Mouse (Mus musculus): ENCODE results near the gene Timm17a. TPM values are rescaled to one million over a fixed set of nuclear protein-coding genes. Genes with fewer than 3 reads are reported as not detected.

Timm17a gene
- polyA plus RNA-seq, 1 experiment from 2014 or later = 199 TPM

DNA sequence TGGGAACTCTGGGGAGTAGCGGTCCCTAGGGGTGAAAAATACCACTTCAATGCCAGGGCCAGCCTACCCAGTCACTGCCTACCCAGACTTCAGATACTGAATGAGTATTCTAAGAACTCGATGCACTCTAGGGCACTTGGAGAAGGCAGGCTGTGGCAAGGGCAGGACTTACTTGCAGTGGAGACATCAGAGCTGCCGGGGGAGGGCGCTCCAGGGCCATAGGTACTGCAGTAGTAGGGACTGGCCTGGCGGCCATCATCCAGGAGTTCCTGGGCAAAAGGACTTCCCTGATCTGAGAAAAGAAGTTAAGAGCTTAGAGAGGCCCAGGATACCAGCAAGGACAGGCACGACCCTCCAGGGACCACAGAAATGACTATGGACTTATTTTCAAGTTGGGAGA is 57.3 kb downstream of the Timm17a start:
- H3K27me3 ChIP-seq = no peaks in the 10 kb centered on the region
- POLR2A ChIA-PET = interaction anchor here (0.6 to 0.8 kb wide), 2 partner anchors 12 to 30 kb away, joined by 3 read pairs; no protein-coding TSS in a partner anchor
- TF ChIP-seq CTCF (IDR thresholded peaks at IDR 0.05) = no peak
- CTCF ChIA-PET = interaction anchor here (7.5 kb wide), 1 partner anchor 84 kb away, joined by 78 read pairs; no protein-coding TSS in a partner anchor
- in situ Hi-C loops (cut with MboI; ENCODE audit: low pct_unique_long_range_greater_than_20kb) = loop anchor here (5.0 kb wide), 1 partner anchor 84 kb away; no protein-coding TSS in a partner anchor
- no peak for DNase-seq (ENCODE audit: low read depth, low spot score)
- ATAC-seq = no peak

DNA sequence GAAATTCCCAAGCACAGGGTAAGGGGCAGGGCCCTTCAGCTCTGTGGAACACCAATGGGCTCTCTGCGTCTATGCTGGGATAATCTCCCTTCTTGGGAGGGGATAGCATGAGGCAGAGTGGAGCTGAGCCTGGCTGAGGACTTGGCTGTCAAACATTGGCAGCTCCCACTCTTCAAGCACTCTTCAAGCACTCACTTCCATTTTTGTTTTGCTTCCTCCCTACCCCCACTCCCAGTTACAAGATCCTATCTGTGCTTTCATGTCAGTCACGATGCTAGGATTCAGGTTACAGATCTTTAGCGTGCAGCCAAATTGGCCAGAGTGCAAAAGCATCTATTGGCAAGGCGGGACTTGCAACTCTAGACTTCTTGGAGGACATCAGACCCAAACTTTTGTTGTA is 60.7 kb downstream of the Timm17a start:
- no peak for DNase-seq (ENCODE audit: low read depth, low spot score)
- POLR2A ChIA-PET = interaction anchor here (0.6 kb wide), 1 partner anchor 442 kb away, joined by 3 read pairs; no protein-coding TSS in a partner anchor
- TF ChIP-seq CTCF (IDR thresholded peaks at IDR 0.05) = no peak
- CTCF ChIA-PET = no interaction called here
- in situ Hi-C loops (cut with MboI; ENCODE audit: low pct_unique_long_range_greater_than_20kb) = no loop called here
- H3K27me3 ChIP-seq = no peaks in the 10 kb centered on the region
- no peak for ATAC-seq

DNA sequence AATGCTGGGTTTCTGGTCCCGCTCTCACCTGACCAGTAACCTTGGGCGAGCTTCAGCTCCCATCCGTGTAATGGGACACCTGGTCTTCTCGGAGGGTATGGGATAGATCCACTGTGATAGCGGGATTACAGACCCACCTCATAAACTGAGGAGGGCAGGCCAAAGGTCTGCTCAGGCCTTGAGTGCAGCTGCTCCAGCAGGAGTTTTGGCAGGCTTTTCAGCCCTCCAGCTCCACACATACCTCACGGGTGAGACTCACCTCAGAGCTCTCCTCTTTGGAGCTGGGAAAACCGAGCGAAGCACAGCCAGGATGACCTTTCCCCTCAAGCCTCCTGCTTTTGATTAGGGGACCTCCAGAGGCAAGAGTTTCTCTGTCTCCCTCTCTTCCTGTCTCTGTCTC is 62.2 kb downstream of the Timm17a start:
- no peak for ATAC-seq
- DNase-seq (ENCODE audit: low read depth, low spot score) = no peak
- ChIA-PET CTCF (no interaction called here), POLR2A (no interaction called here)
- no peak for TF ChIP-seq CTCF (IDR thresholded peaks at IDR 0.05)
- no peaks in the 10 kb centered on the region for H3K27me3 ChIP-seq
- in situ Hi-C loops (cut with MboI; ENCODE audit: low pct_unique_long_range_greater_than_20kb) = no loop called here

DNA sequence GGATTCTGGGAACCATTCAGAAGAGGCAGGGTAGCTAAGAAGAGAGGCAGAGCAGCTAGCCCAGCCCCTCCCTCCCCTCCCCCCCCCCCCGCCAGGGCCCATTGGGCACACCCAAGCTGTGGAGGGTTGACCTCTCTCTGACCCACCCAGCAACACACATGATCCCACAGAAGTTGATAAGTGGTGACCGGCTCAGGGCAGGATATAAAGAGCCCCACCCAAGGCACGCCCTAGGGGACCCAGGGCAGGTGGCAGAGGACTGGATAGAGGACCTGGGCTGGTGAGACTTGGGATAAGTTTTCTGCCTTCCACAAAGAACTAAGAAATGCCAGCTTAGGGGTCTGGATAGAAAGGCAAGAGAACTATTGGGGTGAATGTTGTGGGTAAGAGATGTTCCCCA is 62.9 kb downstream of the Timm17a start:
- DNase-seq (ENCODE audit: low read depth, low spot score) (no peak), ATAC-seq (no peak)
- no peak for TF ChIP-seq CTCF (IDR thresholded peaks at IDR 0.05)
- no peaks in the 10 kb centered on the region for H3K27me3 ChIP-seq
- in situ Hi-C loops (cut with MboI; ENCODE audit: low pct_unique_long_range_greater_than_20kb) = no loop called here
- POLR2A ChIA-PET = no interaction called here
- CTCF ChIA-PET = no interaction called here

DNA sequence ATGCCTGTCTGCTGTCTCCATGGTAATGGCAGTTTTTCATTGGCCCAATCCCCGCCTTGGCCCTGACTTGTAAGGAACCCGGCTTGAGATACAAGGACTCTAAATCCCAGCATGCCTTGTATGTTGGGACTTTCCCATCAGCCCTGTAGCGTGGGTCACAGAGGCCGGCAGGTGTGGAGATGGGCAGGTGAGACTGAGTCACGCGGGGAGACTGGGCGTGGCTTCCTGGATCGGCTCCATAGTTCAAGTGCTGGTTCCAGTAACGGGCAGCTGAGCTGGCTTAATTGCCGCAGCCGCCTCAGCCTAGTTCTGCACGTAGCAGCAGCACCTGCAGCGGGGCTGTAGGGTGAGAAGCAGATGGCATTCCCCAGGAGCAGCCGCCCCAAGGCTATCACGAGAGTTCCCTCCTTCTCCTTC is 65.1 kb downstream of the Timm17a start:
- no peaks in the 10 kb centered on the region for H3K27me3 ChIP-seq
- no peak for ATAC-seq
- in situ Hi-C loops (cut with MboI; ENCODE audit: low pct_unique_long_range_greater_than_20kb) = no loop called here
- POLR2A ChIA-PET = no interaction called here
- no peak for TF ChIP-seq CTCF (IDR thresholded peaks at IDR 0.05)
- CTCF ChIA-PET = no interaction called here
- DNase-seq (ENCODE audit: low read depth, low spot score) = no peak

Other genes with a start within 250 kb of the Timm17a start
- 2.3 TPM for gene Lgr6, start 208.5 kb downstream of the Timm17a start, polyA plus RNA-seq (2021)
- 0.19 TPM for gene Ptpn7, start 181.1 kb downstream of the Timm17a start, polyA plus RNA-seq (2021)
- 111 TPM for gene Arl8a, start 167.0 kb downstream of the Timm17a start, polyA plus RNA-seq (2021)
- gene Gpr37l1, start 146.1 kb downstream of the Timm17a start, polyA plus RNA-seq (2021) = 0.04 TPM
- 27.3 TPM for gene Elf3, start 55.2 kb downstream of the Timm17a start, polyA plus RNA-seq (2021)
- gene Rnpep, start 29.7 kb downstream of the Timm17a start, polyA plus RNA-seq (2021) = 60.8 TPM
- 2.1 TPM for gene Lmod1, start 11.0 kb upstream of the Timm17a start, polyA plus RNA-seq (2021)
- gene Shisa4, start 61.5 kb upstream of the Timm17a start, polyA plus RNA-seq (2021) = 80.9 TPM
- gene Ipo9, start 116.7 kb upstream of the Timm17a start, polyA plus RNA-seq (2021) = 97.1 TPM

All from Patski (cell line).